Mouse (Mus musculus): ENCODE data around the gene Olfr1394. TPM values are rescaled to one million over a fixed set of nuclear protein-coding genes. Genes with fewer than 3 reads are reported as not detected.

The Olfr1394 gene
- polyA plus RNA-seq, 1 experiment from 2014 or later, result not detected

Other genes starting within 250 kb of the Olfr1394 start
- 1.6 and 3.6 TPM in 2 replicates for gene Psme2b, start 208.2 kb upstream of the Olfr1394 start, polyA plus RNA-seq (2015; fragmentation: Nextera tagmentation; extraction: Ambion mirVana)
- 0.05 TPM in 1 of 2 replicates, not detected in the other for gene Olfr56, start 175.5 kb upstream of the Olfr1394 start, polyA plus RNA-seq (2015; fragmentation: Nextera tagmentation; extraction: Ambion mirVana)
- gene 9930111J21Rik1, start 175.0 kb upstream of the Olfr1394 start, polyA plus RNA-seq (2015; fragmentation: Nextera tagmentation; extraction: Ambion mirVana), result 0.28 and 0.32 TPM in 2 replicates
- 0.03 TPM in 1 of 2 replicates, not detected in the other for gene Gm12185, start 162.2 kb upstream of the Olfr1394 start, polyA plus RNA-seq (2015; fragmentation: Nextera tagmentation; extraction: Ambion mirVana)
- 0.16 TPM in 1 of 2 replicates, not detected in the other for gene Tgtp1, start 160.2 kb upstream of the Olfr1394 start, polyA plus RNA-seq (2015; fragmentation: Nextera tagmentation; extraction: Ambion mirVana)
- 0.13 and 0.78 TPM in 2 replicates for gene 9930111J21Rik2, start 103.1 kb upstream of the Olfr1394 start, polyA plus RNA-seq (2015; fragmentation: Nextera tagmentation; extraction: Ambion mirVana)
- 0.11 and 0.27 TPM in 2 replicates for gene Tgtp2, start 90.2 kb upstream of the Olfr1394 start, polyA plus RNA-seq (2015; fragmentation: Nextera tagmentation; extraction: Ambion mirVana)
- gene Ifi47, start 77.8 kb upstream of the Olfr1394 start, polyA plus RNA-seq (2015; fragmentation: Nextera tagmentation; extraction: Ambion mirVana), result 1.3 and 1.4 TPM in 2 replicates
- gene Olfr1396, start 39.5 kb upstream of the Olfr1394 start, polyA plus RNA-seq (2015; fragmentation: Nextera tagmentation; extraction: Ambion mirVana), result not detected in 2 replicates
- gene Olfr1395, start 12.1 kb upstream of the Olfr1394 start, polyA plus RNA-seq (2015; fragmentation: Nextera tagmentation; extraction: Ambion mirVana), result not detected in 2 replicates
- gene Btnl9, start 32.8 kb downstream of the Olfr1394 start, polyA plus RNA-seq (2015; fragmentation: Nextera tagmentation; extraction: Ambion mirVana), result 2.8 and 3.0 TPM in 2 replicates
- 24.9 and 26.3 TPM in 2 replicates for gene Zfp62, start 48.9 kb downstream of the Olfr1394 start, polyA plus RNA-seq (2015; fragmentation: Nextera tagmentation; extraction: Ambion mirVana)
- 44.2 and 44.9 TPM in 2 replicates for gene Mgat1, start 89.8 kb downstream of the Olfr1394 start, polyA plus RNA-seq (2015; fragmentation: Nextera tagmentation; extraction: Ambion mirVana)
- gene Olfr1393, start 123.9 kb downstream of the Olfr1394 start, polyA plus RNA-seq (2015; fragmentation: Nextera tagmentation; extraction: Ambion mirVana), result 0.16 TPM in 1 of 2 replicates, not detected in the other
- not detected in 2 replicates for gene Olfr1392, start 130.9 kb downstream of the Olfr1394 start, polyA plus RNA-seq (2015; fragmentation: Nextera tagmentation; extraction: Ambion mirVana)
- not detected in 2 replicates for gene Olfr10, start 150.4 kb downstream of the Olfr1394 start, polyA plus RNA-seq (2015; fragmentation: Nextera tagmentation; extraction: Ambion mirVana)
- gene Olfr1391, start 168.4 kb downstream of the Olfr1394 start, polyA plus RNA-seq (2015; fragmentation: Nextera tagmentation; extraction: Ambion mirVana), result not detected in 2 replicates
- gene Olfr1390, start 180.8 kb downstream of the Olfr1394 start, polyA plus RNA-seq (2015; fragmentation: Nextera tagmentation; extraction: Ambion mirVana), result not detected in 2 replicates

Measured in heart, embryonic 13.5 days (tissue).